Mouse (Mus musculus) cerebellum, postnatal 4 days (tissue): Measurements from ENCODE around the gene Il17rb.

Experiments
- DNase-seq, 2 experiments: peaks; one replicate each; pipeline ENCODE4 v3.0.0; 2022; ENCODE audit warnings: low spot score in 2 of 2, mixed read lengths in 1 of 2

Gene Il17rb

DNA sequence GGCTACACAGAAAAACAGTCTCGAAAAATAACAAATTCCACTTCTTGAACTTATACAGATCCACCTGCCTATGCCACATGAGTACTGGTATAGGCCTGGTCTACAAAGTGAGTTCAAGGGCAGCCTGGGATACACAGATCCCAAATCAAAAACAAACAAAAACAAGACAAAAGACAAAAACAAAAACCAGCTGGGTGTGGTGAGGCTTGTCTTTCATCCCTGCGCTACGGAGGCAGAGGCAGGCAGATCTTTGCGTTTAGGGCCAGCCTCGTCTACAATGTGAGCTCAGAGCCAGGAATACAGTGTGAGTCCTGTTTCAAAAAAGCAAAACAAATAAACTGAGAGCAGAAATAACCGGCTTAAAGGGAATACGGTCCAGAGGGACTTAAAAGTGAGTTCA is 41.1 kb downstream of the Il17rb start:
- no peak for DNase-seq

DNA sequence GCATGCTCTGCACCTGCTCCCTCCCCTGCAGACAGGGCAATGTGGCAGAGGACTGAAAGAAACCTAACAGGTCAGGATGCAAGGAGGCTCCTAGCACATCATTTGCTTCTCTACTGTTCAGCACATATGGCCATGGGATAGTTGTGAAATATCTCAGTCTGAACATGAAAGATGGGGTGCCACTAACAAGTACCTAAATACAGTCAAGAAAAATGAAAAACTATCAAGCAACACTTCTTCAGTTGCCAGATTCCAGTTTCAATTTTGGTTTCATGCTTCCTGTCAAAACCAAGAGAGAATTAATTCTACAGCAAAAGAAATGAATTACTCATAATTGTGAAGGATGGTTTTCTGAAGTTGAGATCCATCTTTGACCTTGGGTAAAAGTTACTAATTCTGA is 51.3 kb downstream of the Il17rb start:
- DNase-seq = no peak

DNA sequence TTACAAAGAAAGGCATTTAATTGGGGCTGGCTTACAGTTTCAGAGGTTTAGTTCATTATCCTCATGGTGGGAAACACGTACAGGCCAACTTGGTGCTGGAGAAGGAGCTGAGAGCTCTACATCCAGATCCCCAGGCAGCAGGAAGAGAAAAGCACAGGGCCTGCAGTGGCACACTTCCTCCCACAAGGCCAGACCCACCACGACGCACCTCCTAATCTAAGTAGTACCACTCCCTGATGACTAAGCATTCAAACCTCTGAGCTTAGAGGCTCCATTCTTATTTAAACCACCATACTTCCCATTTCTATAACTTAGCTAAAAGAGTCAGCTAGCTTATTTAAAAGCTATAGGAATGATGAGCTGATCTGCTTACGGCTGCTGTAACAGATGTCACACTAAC is 57.9 kb downstream of the Il17rb start:
- no peak for DNase-seq

DNA sequence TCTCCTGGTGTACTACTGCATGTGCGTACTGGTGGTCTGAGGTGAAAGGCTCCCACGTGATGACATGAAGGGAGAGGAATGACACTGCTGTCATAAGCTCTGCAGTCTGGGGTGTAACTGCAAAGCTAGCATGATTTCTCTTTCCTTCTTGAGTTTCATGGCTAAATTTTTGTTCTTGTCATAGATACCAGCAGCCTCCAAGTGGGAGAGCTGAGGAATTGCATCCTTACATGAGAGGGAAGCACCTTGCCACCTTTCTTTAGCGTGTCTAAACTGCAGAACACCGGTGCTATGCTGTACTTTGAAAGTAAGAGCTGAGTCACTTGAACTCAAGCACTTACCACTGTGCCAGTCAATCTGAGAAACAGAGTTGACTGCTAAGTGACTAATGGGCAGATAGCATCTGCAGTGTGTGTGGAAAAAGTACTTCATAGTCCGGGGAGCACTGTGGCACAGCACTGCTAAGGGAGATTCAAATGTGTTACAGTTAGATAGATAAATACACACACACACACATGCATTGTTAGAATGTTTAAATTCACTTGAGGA is 61.9 kb downstream of the Il17rb start:
- no peak for DNase-seq
